Mouse (Mus musculus): ENCODE measurements around the gene Yeats2.
A peak's percentile ranks its signal among the peaks of the same experiment; 100 is the strongest.

Yeats2 gene

DNA sequence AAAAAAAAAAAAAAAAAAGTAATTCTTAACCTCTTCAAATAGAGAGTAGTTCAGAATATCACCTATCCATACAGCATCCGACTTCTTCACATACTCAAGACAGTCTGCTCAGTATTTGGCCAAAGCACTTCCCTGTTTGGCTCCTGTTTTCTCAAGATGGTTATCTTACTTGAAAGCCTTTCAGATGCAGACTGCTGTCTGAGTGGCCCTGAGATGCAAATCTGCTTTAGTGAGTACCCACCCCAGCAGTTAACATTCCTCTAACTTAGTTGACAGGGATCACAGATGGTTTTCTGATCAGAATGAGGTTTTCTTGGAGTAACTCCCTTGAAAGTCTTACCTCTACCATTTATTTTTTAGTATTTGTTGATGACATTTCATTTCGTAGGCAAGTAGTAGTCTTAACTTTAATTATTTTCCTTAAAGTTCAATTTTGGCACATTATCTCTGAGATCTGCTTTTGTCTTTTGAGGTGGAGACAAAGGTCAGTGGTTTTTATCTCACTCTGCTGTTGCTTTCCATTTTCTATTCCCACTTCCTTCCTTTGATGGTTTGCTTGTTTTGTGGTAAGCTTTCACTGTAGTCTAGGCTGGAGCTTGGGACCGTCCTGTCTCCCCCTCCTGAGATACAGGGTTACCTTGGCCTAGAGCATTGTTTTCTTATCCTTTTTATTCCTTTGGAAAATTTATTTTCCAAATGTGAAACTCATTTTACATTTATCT, 50.5 kb downstream of the Yeats2 start:
- no peak for DNase-seq (ENCODE audit: low spot score)

DNA sequence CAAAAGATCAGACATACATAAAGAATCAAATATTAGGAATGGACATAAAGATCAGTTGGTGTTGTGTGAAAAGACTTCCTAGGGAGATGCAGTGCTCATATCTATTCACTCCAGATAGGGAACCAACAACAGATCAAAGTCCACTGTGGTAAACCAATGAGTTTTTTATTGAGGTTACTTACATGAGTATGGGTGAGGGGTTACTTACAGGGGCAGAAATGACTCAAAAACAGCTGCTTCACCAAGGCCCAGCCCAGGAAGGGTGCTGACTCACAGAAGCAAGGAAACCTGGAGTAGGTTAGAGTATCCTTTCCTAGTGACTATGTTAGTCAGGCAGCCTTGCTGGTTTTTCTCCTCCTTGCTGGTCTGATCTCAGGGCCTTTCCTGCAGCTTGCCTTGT, 51.2 kb downstream of the Yeats2 start:
- no peak for DNase-seq (ENCODE audit: low spot score)

DNA sequence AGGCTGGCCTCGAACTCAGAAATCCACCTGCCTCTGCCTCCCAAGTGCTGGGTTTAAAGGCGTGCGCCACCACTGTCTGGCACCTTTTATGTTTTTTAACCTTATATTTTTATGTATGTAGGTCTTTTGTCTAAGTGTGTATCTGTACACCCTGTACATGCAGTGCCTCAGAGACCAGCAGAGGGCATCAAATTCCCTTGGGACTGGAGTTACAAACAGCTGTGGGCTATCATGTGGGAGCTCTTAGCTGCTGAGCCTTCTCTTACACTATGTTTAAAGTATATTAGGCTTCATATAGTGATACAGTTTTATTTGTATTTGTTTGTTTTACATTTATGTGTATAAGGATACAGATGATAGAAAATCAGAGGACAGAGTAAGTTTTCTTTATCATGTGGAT, 54.7 kb downstream of the Yeats2 start:
- DNase-seq (ENCODE audit: low spot score), result no peak

DNA sequence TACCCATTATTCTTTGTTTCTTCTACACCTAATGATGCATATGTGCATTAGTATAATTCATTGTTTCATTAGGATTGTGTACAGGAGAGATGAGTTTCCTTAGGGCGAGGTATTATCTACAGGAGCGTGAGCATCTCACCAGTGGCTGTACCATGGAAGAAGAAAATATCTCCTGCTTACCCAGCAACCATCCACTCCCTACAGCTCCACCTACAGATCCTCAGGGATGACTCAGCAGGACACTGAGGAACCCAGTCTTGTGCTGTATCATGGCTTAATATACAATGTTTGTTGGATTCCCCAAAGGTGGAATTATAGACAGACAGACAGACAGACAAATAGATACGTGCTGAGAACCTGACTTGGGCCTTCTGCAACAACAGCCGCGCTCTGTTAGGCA, 56.1 kb downstream of the Yeats2 start:
- no peak for DNase-seq (ENCODE audit: low spot score)

DNA sequence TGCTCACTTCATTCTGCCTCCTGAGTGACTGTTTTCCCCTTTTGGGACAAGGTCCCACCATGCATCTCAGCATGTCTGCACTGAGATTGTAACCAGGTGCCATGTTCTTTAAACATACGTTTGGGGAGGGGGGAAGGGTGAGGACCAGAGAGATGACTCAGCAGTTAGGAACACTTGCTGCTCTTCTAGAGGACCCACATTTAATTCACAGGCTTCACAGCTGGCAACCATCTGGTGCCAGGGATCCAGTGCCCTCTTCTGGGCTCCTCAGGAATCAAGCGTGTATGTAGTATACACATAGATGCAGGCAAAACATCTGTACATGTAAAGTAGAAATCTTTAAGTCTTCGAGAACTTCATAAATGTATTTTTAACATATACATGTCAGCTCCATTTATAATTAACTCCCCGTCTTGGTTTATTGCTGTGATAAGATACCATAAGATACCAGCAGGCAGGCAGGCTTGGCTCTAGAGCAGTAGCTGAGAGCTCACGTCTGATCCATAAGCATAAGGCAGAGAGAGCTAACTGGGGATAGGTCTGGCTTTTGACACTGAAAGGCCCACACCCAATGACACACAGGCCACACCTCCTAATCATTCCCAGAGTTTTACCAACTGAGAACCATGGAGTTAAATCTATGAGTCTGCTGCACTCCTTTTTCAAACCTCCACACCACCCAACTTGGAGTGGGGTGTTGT, 58.8 kb downstream of the Yeats2 start:
- DNase-seq (ENCODE audit: low spot score), result no peak

DNA sequence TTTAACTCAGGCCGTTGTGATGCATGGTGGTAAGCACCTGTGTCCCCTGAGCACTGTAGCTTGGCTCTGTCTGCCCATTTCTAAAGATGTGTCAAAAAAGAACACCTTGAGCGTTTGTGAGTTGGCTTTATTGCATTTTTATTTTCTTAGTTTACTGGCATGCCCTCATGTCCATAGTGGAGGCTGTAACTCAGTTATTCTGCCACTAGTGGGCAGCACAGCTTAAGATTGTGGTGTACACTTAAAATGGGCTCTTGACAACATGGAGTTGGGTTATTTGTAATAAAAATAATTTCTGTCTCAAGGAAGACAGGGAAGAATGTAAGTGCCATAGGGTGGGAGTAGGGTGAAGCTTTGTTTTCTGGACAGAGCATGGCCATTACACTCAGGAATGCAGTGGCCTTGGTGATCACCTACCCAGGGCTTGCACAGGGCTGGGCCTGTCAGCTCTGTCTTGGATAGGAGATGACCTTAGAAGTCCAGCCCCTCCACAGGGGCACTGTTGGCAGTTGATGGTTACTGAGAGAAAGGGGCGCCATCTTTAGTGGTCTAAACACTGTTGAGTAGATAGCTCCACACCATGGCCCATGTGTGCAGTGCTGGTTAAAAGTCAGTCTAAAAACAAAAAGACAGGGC, 72.8 kb downstream of the Yeats2 start:
- DNase-seq (ENCODE audit: low spot score), result peak; percentile 56

DNA sequence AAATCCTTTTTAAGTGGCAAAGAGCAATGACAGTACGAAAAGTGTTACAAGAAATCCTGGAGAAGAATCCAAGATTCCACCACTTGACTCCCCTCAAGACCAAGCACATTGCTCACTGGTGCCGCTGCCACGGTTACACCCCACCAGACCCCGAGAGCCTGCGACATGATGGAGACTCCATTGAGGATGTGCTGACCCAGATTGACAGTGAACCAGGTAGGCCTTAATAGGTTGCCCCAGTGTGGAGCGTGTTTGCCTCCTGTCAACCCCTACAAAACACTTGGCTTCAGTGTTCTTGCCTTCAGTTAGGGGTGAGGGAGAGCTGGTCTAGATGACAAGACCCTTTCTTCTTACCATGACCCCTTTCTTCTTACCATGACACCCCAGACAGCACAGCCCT, 81.9 kb downstream of the Yeats2 start:
- DNase-seq (ENCODE audit: low spot score), result no peak

DNA sequence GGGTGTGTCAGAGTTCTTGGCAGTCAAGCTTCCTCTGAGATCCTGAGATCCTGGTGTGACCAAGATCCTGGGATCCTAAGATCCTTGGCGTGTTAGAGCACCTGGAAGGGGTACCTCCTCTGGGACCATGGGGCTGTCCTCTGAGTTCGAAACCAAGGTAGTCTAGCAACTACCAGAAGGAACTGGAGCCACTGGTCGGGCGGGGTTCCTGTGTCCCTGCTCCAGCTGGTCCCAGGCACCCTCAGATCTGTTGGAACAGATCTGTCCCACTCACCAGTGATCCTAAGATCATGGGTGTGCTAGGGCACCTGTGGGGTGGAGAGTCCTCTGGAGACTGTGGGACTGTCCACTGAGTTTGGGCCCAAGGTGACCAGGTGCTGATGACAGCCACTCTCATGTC, 85.8 kb downstream of the Yeats2 start:
- DNase-seq (ENCODE audit: low spot score), result no peak

DNA sequence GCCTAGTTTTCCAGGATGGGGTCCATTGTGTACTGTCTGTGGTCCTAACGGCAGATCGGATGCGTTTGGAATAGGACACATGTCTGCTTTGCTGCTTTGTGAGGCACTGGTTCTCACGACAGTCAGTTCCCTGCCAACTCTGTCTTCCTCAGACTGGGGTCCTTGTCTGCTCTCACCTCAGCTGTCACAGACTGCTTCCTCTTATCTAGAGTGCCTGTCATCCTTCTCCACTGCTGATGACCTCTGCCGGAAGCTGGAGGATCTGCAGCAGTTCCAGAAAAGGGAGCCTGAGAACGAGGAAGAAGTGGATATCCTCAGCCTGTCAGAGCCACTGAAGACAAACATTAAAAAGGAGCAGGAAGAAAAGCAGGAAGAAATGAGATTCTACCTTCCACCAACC, 86.6 kb downstream of the Yeats2 start:
- no peak for DNase-seq (ENCODE audit: low spot score)

DNA sequence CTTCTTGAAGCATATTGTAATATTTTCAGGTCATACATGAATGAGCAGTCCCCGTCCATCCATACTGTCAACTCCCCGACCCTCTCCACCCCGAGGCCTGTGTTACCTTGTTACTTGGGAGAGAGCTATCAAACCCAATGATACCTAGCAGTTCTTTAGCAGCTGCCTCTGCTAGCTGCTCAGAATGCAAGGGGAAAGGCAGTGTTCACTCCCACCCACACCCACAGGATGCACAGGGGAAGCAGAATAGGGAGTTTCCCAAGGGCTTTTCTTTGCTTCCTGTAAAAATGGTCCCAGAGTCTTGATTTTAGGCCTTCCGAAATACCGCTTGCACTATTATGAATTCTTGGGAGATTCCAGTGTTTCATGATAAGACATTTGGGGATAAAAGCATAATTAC, 87.3 kb downstream of the Yeats2 start:
- DNase-seq (ENCODE audit: low spot score), result no peak

DNA sequence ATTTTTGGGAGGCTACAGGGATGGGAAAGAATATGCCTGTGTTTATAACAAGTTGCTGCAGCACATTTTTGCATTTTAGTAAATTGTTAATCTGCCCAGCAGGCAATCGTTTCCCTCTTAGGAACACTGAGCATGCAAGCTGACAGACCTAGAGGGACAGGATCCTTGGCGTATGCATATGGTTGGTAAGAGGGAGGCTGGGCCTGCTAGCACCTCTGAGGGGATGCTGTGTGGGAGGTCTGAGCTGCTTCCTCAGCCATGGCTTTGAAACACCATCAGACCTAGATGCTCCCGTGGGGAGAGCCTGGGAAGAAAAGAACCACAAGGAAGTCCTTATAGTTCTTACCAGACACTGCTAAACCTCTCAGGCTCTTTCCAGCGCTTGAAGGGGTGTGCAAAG, 93.5 kb downstream of the Yeats2 start:
- no peak for DNase-seq (ENCODE audit: low spot score)

DNA sequence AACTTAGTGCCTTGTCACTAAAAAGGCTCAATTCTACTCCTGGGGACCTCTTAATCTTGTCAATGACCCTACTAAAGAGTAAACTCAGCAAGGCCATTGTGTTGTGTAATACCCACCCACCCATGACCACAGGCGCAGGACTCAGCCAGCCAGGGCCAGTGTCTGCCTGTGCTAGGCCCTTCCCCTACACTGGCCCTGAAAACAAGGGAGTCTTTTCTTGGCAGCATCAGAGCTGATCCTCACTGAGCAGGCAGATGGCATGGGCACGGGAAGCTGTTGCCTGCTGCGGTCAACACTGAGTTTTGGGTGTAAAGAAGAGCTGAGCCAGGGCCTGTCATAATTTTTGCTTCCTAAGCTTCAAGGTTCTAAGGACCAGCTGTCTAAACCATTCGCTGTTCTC, 96.6 kb downstream of the Yeats2 start:
- DNase-seq (ENCODE audit: low spot score), result no peak

DNA sequence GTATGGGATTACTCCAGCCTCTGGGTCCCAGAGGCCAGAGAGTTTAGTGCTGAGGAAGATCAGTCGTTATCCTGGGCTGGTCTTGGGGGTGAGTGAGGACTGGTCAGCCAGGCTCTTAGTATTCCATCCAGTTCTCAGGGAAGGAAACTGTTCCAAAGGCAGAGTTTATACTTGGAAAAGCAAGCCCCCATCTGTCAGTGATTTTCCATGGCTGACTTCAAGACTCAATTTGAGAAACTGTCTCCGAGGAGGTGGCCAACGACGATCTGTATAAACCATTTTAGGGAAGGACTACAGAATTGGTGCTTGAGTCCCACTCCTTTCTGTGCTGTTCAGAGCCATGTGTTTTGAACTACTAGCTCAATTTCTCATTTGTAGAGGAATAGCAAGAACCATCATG, 97.8 kb downstream of the Yeats2 start:
- no peak for DNase-seq (ENCODE audit: low spot score)

DNA sequence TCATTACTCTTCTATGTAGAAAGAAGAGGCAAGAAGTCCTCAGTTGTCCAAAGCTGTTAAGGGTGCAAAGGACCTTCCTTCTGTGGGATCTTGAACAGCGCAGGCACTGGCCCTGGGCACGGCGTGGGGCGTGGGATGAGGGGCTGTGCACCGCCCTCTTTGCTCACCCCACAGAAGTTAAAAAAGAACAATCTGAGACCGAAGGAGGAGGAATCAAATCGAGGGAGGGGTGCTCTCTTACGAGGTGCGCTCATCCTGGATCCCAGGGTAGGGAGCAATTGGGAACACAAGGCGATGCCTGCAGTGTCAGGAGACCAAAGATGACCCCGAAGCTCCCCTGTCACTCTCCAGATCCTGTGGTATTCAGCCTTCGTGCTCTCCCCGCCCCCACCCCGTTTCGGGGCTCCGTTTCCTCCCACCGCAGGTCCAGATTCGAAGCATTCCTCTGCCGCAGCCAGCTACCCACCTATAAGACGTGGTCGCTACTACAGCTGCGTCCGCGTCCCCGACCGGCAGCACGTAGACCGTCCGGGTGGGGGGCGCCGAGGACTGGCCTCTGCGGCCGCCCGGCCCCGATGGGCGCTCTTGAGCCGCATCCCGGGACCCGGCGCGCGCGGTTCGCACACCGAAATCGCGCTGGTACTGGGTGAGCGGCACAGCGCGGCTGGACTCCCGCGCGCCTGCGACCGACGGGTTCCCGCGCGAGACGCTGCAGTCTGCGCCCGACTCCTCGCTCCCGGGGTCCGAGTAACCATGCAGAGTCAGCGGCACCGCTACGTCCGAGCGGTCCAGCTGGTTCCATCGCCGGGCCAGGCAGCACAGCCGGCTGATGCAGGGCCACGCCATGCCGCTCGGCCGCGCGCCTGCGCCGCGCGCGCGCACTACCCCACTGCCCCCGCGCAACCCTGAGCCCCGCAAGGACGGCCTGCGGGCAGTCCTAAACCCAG, 99.9 kb downstream of the Yeats2 start, which contains the start of gene Map6d1:
Gene Map6d1 (minus strand): TSS at position 891 of the 947 bp plus-strand sequence.
- DNase-seq (ENCODE audit: low spot score), result no peak

DNA sequence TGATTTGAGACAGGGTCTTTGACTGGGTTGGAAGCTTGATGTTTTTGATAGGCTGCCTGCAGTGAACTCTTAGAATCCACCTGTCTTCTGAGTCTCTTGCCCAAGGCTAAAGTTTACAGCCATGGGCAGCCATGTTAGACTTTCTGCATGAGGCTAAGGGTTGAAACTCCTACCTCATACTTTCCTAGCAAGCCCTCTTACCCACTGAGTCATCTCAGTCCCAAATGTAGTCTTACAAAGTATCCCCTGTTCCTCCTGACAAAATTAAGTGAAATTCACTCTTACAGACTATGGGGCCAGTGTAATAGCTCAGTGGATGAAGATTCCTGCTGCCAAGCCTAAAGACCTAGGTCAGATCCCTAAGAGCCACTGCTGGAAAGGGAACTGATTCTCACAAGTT, 106.2 kb downstream of the Yeats2 start:
- DNase-seq (ENCODE audit: low spot score), result no peak

DNA sequence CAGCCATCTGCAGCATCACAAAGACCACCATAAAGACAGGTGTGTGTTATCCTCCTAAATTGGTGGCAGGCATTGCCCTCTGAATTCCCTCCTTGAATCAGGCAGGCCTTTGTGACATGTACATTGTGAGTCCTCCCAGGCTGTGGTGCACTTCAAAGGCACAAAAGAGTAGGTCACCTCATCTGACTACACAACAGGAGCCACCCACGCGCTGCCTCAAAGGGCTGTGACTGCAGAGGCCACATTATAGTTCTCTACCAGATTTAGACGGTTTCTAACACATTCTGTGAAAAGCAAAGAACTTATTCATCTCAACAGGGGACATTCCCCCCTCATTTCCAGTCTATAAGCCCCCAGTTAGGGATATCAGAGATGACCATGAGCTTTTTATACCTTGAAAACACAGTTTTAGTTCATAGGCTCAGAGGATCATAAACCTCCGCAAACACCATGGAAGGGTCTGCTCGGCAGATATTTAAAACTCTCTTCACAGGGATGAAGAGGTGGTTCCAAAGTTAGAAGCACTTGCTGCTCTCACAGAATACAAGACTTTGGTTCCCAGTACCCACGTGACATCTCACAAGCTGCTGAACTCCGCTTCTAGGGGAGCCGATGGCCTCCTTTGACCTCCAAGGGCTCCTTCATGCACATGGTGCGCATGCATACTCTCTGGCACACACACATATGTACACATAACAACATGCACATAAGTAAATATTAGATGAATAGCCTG, 107.7 kb downstream of the Yeats2 start:
- no peak for DNase-seq (ENCODE audit: low spot score)

DNA sequence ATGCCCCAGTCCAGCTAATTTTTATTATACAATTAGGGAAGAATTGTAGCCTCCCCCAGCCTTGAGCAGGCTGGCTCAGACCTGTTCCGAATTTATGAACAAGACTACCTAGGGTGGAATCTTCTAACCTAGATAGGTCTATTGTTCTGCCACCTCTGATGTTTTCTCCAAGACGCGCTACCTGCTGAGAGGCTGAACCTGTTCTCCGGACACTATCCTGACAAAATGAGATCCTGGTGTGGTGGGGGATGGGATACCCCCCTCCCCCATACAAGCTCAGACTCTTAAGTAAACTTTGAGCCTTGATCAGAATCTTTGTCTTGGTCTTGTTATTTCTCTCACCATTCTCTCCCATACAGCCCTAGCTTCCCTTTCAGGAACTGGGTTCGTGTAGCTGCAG, 117.1 kb downstream of the Yeats2 start:
- no peak for DNase-seq (ENCODE audit: low spot score)

DNA sequence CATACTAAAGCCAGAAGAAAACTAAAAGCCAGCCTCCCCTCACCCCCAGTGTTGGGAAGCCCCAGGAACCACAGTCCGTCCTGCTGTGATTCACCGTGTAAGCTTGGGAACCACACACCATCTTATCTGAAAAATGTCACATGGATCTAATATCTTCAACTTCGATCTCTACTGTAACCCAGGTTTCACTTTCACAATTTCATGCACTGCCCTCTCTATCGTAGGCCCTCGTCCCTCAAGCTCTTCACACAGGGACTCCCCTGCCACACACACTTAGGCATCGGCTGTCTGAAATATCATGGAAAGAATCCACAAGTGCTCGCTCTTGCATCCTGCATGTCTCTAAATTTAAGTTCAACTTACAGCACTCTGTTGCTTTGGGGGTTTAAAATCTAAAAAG, 124.2 kb downstream of the Yeats2 start:
- no peak for DNase-seq (ENCODE audit: low spot score)

DNA sequence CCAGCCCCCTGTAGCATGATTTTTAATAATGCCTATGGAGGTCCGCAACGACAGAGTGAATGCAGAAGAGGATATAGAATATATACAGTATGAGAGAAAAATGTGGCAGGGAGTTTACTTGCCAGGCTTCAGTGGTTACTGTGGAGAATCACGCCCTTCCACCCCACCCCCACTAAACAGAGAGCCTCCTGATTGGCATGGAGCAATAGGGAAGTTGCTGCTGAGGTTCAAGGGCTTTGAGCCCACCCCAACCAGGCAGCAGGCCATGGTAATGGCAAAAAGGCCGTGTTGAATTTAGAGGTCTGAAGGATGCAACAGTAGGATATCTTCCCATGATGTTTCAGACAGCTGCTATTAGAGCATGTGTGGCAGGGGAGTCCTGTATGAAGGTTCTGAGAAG, 130.5 kb downstream of the Yeats2 start:
- no peak for DNase-seq (ENCODE audit: low spot score)

DNA sequence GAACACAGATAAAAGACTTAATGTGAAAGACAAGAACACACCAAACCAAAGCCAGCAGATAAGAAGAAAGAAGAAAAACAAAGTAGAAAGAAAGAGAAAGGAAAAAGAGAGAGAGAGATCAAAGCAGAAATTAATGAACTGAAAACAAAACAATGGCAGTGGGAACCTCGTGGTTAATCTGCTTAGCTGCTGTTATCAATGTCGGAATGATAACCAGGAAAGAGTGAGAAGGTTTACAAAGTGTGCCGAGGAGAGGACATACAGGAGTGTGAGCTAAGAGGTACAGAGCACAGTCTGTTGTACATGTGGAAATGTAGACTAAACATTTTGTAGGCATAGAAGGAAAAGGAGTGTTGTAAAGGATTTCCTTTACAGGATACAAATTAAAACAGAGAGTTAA, 132.1 kb downstream of the Yeats2 start:
- DNase-seq (ENCODE audit: low spot score), result no peak

DNA sequence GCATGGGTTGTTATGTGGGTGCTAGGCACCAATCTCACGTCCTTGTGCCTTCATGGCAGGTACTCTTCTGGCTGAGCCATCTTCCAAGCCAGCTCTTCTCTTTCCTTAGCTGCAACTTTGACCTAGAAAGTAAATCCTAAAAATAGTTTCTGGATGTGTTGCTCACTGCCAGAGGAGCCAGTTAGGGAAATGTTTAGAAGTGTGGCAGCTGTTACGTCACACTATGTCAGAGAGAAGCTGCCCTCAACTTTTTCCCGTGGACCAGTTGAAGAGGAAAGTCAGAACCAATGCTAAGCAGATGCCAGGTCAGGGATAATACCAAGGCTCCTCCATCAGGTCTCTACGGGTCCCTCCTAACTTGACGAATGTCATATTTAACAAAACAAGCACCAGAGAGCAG, 138.5 kb downstream of the Yeats2 start:
- no peak for DNase-seq (ENCODE audit: low spot score)

DNA sequence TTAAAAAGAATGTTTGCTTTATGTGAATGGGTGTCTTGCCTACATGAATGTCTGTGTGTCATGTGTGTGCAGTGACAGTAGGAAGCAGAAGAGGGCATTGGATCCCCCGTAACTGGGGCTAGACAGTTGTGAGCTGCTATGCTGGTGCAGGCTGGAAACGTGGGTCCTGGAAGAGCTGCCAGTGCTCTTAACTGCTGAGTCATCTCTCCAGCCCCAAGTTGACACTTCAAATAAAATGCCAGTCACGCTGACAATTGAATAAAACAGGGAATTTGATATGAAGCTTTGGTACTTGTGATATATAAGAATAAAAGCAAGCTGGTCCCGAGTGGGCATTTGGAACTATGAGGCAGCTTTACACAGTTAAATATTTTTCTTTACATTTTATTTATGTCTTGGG, 139.4 kb downstream of the Yeats2 start:
- no peak for DNase-seq (ENCODE audit: low spot score)

Measured in c-Kit-positive CD71-positive TER-119-positive erythroid progenitor cells, embryonic 14.5 days (primary cell).